10 mouse cellular contexts compared by ENCODE assay signal in the genomic region with DNA sequence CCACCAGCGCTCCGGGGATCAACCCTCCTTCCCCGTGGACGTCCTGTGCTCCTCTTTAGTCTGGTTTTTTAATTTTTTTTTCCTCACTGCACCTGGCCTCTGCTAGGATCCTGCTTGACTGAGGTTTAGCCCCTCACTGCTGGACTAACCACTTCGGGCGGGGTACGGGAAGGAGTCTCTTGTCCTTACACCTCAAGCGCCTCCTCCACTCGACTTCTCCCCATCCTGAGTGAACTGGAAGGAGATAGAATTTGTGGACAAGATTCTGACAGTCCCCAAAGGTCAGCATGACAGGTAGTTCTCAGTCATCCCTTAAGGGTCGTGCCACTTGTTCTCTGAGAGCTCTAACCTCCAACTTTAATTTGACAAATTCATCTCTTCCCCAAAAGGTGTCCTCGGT. TPM values are rescaled to one million over a fixed set of nuclear protein-coding genes. Genes with fewer than 3 reads are reported as not detected.
DNase-seq lines count a peak whose midpoint lies in the region; ATAC-seq and TF ChIP-seq lines count a peak whose summit lies in the region.
"Had no signal": no experiment of that assay in that cellular context is flagged by ENCODE, and none has a peak within 500 bp of the region (broad histone marks: within the 10 kb centered on the region; RNA-seq: fewer than 3 reads in every experiment).

No protein-coding gene starts in this region.

- peak overlapping the region; percentile 39 for H3K4me3 ChIP-seq in kidney, embryonic 16.5 days (ENCODE audit: low read length)
- H3K4me3 ChIP-seq in embryonic facial prominence, embryonic 14.5 days (ENCODE audit: low read depth, low read length), result peak overlapping the region; percentile 41
- peak overlapping the region; percentile 18; the same call in 1 of the 2 replicates for H3K4me3 ChIP-seq in hindbrain, postnatal 0 days (ENCODE audit: low read length)
- peak overlapping the region; percentile 17; the same call in 1 of the 2 replicates for H3K4me3 ChIP-seq in midbrain, embryonic 15.5 days
- no peak overlapping the region for H3K4me3 ChIP-seq in lung, adult 2 months (replicated peaks; ENCODE audit: extremely low read depth, low read depth, low read length)

- no peak overlapping the region for H3K27ac ChIP-seq in kidney, embryonic 16.5 days (ENCODE audit: low read length)
- 0 out of 2 replicates have a peak overlapping the region, but pooled peaks have one; percentile 16 for H3K27ac ChIP-seq in embryonic facial prominence, embryonic 14.5 days (replicated peaks; ENCODE audit: low read depth, low read length)
- H3K27ac ChIP-seq in hindbrain, postnatal 0 days, result no peak overlapping the region
- no peak overlapping the region for H3K27ac ChIP-seq in midbrain, embryonic 15.5 days

- WGBS in kidney, embryonic 16.5 days, result 2% methylated on average over 11 of the region's 11 CpGs
- 2% methylated on average over 11 of the region's 11 CpGs for WGBS in embryonic facial prominence, embryonic 14.5 days
- WGBS in hindbrain, postnatal 0 days, result 2% methylated on average over 11 of the region's 11 CpGs
- WGBS in midbrain, embryonic 15.5 days, result 1% methylated on average over 11 of the region's 11 CpGs
- 4% methylated on average over 11 of the region's 11 CpGs for WGBS in lung, adult 2 months

- TF ChIP-seq POLR2A in lung, adult 2 months (IDR thresholded peaks at IDR 0.05; ENCODE audit: borderline replicate concordance, extremely low read depth, low read depth, low read length), result no peak

- no peaks in the 10 kb centered on the region for H3K9me3 ChIP-seq in kidney, embryonic 16.5 days (ENCODE audit: low read length)
- H3K9me3 ChIP-seq in embryonic facial prominence, embryonic 14.5 days (ENCODE audit: control insufficient read depth, low read length), result no peaks in the 10 kb centered on the region
- no peaks in the 10 kb centered on the region for H3K9me3 ChIP-seq in hindbrain, postnatal 0 days (ENCODE audit: low read length)
- no peaks in the 10 kb centered on the region for H3K9me3 ChIP-seq in midbrain, embryonic 15.5 days

- H3K27me3 ChIP-seq in kidney, embryonic 16.5 days (ENCODE audit: insufficient read depth, low read length), result peaks cover 96% of the 10 kb centered on the region
- H3K27me3 ChIP-seq in embryonic facial prominence, embryonic 14.5 days (replicated peaks; ENCODE audit: control insufficient read depth, insufficient read depth, low read length), result peaks cover 97% of the 10 kb centered on the region
- peaks cover 97% of the 10 kb centered on the region for H3K27me3 ChIP-seq in hindbrain, postnatal 0 days (ENCODE audit: insufficient read depth, low read length)
- H3K27me3 ChIP-seq in midbrain, embryonic 15.5 days (replicated peaks), result peaks cover 96% of the 10 kb centered on the region

- no peak for TF ChIP-seq CTCF in hindbrain, postnatal 0 days (IDR thresholded peaks at IDR 0.05; ENCODE audit: low read depth)
- no peak for TF ChIP-seq CTCF in lung, adult 2 months (IDR thresholded peaks at IDR 0.05; ENCODE audit: insufficient read depth, low read length)

- H3K36me3 ChIP-seq in kidney, embryonic 16.5 days (ENCODE audit: insufficient read depth, low read length), result no peaks in the 10 kb centered on the region
- H3K36me3 ChIP-seq in embryonic facial prominence, embryonic 14.5 days (ENCODE audit: control insufficient read depth, insufficient read depth, low read length), result no peaks in the 10 kb centered on the region
- H3K36me3 ChIP-seq in hindbrain, postnatal 0 days (ENCODE audit: insufficient read depth, low read length), result no peaks in the 10 kb centered on the region
- H3K36me3 ChIP-seq in midbrain, embryonic 15.5 days (replicated peaks), result no peaks in the 10 kb centered on the region

- peak overlapping the region; percentile 58 for H3K4me2 ChIP-seq in kidney, embryonic 16.5 days (replicated peaks; ENCODE audit: low read depth, low read length)
- H3K4me2 ChIP-seq in embryonic facial prominence, embryonic 14.5 days (ENCODE audit: low read depth, low read length), result peak overlapping the region; percentile 50
- H3K4me2 ChIP-seq in hindbrain, postnatal 0 days (ENCODE audit: low read depth, low read length), result peak overlapping the region; percentile 44
- H3K4me2 ChIP-seq in midbrain, embryonic 15.5 days, result peak overlapping the region; percentile 25; the same call in 1 of the 2 replicates

- ATAC-seq in kidney, embryonic 16.5 days (ENCODE audit: low FRiP score, low TSS enrichment), result no peak
- no peak for ATAC-seq in embryonic facial prominence, embryonic 14.5 days (ENCODE audit: low read depth)
- ATAC-seq in hindbrain, postnatal 0 days, result no peak
- no peak for ATAC-seq in midbrain, embryonic 15.5 days (replicated peaks)

- peaks cover 26% of the 10 kb centered on the region for H3K4me1 ChIP-seq in kidney, embryonic 16.5 days (ENCODE audit: insufficient read depth, low read length)
- 0 out of 2 replicates have a peak, but pooled peaks cover 4% of the 10 kb centered on the region for H3K4me1 ChIP-seq in embryonic facial prominence, embryonic 14.5 days (ENCODE audit: control insufficient read depth, insufficient read depth, low read length)
- no peaks in the 10 kb centered on the region for H3K4me1 ChIP-seq in hindbrain, postnatal 0 days (ENCODE audit: insufficient read depth, low read length)
- peaks cover 30% of the 10 kb centered on the region for H3K4me1 ChIP-seq in midbrain, embryonic 15.5 days
- peaks cover 6% of the 10 kb centered on the region for H3K4me1 ChIP-seq in lung, adult 2 months (ENCODE audit: control insufficient read depth, insufficient read depth, low read length)

- no peak for DNase-seq in kidney, postnatal 4 days
- DNase-seq in embryonic facial prominence, embryonic 14.5 days (ENCODE audit: low spot score), result no peak
- no peak for DNase-seq in hindbrain, postnatal 0 days (ENCODE audit: low spot score)
- DNase-seq in natural killer cell, adult 2 months (ENCODE audit: low spot score in 2 of 2), result no peak
- DNase-seq in cerebellum, adult 8-10 months, result no peak
- no peak for DNase-seq in lung, adult 2 months

- no peak overlapping the region for H3K9ac ChIP-seq in kidney, embryonic 16.5 days (replicated peaks; ENCODE audit: low read length)
- H3K9ac ChIP-seq in embryonic facial prominence, embryonic 14.5 days (ENCODE audit: low read depth, low read length), result peak overlapping the region; percentile 20; the same call in 1 of the 2 replicates
- no peak overlapping the region for H3K9ac ChIP-seq in hindbrain, postnatal 0 days (replicated peaks; ENCODE audit: low read length)
- no peak overlapping the region for H3K9ac ChIP-seq in midbrain, embryonic 15.5 days

RNA-seq across cellular contexts. Expression of gene Pax9, which starts 3.4 kb away (rescaled TPM):
- 0.06 and 0.18 TPM in 2 replicates for polyA plus RNA-seq in kidney, embryonic 16.5 days (2015; fragmentation: Nextera tagmentation; extraction: Ambion mirVana)
- 9.2 and 9.4 TPM in 2 replicates for polyA plus RNA-seq in embryonic facial prominence, embryonic 14.5 days (2014; fragmentation: Nextera tagmentation; extraction: Ambion mirVana)
- total RNA-seq in hindbrain, postnatal 0 days (2014; rRNA removed), result not detected in 2 replicates
- polyA plus RNA-seq in hindbrain, postnatal 0 days (2015; fragmentation: Nextera tagmentation; extraction: Ambion mirVana), result not detected in 2 replicates
- not detected in 2 replicates for polyA plus RNA-seq in midbrain, embryonic 15.5 days (2015; fragmentation: Nextera tagmentation; extraction: Ambion mirVana)
- 0.98 and 16.8 TPM in 2 replicates for polyA plus RNA-seq in lung, adult 2 months (2012; rRNA removed)
- polyA plus RNA-seq: frontal cortex, adult 2 months; spleen, adult 2 months had no signal
